Mouse (Mus musculus): ENCODE data around the gene Ache. TPM values are rescaled to one million over a fixed set of nuclear protein-coding genes. Genes with fewer than 3 reads are reported as not detected.
"Not testable (repeated sequence)": the region's sequence is repeated elsewhere in the genome, so short reads cannot be mapped to it uniquely, and the experiment has no call there.

Ache gene
- polyA plus RNA-seq (2016; fragmentation: Nextera tagmentation; extraction: Ambion mirVana), result 23.4 and 26.2 TPM in 2 replicates

DNA sequence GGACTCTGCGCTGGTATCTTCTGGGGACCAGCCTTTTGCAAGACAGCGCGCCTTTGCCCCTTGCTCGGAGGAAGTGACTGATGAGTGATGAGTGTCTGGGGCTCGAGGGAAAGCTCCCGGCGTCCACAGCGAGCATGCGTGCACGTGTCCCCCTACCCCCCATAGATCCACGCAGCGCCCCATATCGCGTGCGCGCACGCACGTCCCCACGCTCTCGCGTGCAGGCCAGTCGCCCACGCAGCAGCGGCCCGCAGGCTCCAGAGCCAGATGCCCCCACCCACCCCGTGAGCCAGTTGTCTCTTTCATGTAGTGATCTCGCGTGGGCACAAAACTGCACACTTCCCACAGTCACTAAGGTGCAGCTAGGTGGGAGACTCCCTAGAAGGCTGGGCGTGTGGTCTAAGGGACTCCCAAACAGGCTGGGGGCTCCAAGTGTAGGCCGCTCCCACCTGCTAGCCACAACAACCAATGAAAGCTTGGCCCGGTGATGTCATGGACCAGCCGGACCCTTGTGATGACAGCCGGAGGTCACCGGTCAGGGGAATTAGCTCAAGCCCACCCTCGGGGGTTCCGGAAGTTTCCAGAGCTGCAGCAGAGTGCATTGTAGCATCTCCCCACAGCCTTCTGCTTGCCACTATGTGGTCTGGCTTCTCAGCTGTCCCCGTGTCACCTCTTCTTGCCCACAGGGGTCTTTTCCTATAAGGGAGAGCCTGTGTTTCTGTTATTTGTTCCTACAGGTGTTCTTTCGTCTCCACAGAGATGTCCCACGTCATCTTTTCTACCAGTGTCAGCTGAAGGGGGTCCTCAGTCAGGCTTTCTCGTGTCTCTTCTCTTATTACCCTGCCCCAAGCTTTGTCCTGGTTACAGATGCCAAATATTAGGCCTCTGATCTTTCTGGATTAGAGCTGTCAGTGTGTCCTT, at the start of gene Ache:
Gene Ache, plus strand, starts transcription at position 488 of the 921 bp plus-strand sequence.
- peak within 1 kb of the TSS; percentile 100 for H3K4me2 ChIP-seq
- ATAC-seq, result no peak
- H3K27ac ChIP-seq, result peak within 1 kb of the TSS; percentile 100
- H3K9ac ChIP-seq, result peak within 1 kb of the TSS; percentile 91
- 2% methylated on average over 40 of the region's 40 CpGs for WGBS (ENCODE audit: insufficient replicate concordance)
- H3K4me1 ChIP-seq, result peaks cover 60% of the 10 kb centered on the region
- peaks cover 11% of the 10 kb centered on the region for H3K36me3 ChIP-seq
- H3K4me3 ChIP-seq, result peak within 1 kb of the TSS; percentile 77
- H3K27me3 ChIP-seq (replicated peaks), result peaks cover 41% of the 10 kb centered on the region
- no peaks in the 10 kb centered on the region for H3K9me3 ChIP-seq (replicated peaks)

DNA sequence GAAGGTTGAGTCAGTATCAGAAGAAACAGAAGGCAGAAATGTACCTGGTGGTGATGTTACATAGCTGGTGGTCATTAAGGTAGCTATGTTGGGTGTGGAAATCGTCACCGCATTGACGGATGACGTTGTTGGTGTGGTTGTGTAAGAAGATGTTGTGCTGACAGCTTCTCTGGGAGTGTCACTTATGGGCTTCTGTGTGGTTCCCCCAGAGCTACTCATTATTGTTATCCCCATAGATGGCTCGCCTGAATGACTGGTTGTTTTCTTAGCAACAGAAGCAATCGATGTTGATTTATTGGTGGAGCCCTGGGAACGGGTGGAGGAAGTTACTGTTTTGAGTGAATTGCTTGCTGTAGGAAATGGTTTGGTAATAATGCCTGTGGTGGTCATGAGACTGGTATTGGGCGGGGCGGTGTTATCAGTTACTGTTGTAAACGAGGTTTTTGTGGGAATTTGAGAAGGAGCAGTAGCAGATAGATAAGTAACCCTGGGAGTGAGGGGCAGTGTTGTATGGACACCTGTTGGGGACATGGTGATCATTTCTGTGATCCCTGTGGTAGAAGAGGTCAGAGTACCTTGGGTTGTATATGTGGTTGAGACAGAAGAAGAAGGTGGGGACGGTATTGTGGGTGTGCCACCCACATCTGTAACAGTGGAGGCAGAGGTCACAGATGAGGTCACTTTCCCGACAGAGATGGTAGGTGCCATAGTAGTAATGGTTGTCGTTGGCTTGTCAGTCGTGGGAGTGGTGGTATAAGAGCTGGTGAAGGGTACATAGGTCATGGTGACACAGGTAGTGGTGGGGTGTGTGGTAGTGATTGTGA, 23.2 kb upstream of the Ache start:
- Histone ChIP-seq H3K9ac (no peak overlapping the region), H3K27me3 (replicated peaks) (peaks cover 10% of the 10 kb centered on the region), H3K36me3 (no peaks in the 10 kb centered on the region), H3K9me3 (replicated peaks) (no peaks in the 10 kb centered on the region), H3K4me3 (no peak overlapping the region), H3K27ac (no peak overlapping the region), H3K4me1 (peaks cover 13% of the 10 kb centered on the region), H3K4me2 (no peak overlapping the region)
- ATAC-seq, result no peak
- WGBS (ENCODE audit: insufficient replicate concordance), result 45% methylated on average over 14 of the region's 14 CpGs

DNA sequence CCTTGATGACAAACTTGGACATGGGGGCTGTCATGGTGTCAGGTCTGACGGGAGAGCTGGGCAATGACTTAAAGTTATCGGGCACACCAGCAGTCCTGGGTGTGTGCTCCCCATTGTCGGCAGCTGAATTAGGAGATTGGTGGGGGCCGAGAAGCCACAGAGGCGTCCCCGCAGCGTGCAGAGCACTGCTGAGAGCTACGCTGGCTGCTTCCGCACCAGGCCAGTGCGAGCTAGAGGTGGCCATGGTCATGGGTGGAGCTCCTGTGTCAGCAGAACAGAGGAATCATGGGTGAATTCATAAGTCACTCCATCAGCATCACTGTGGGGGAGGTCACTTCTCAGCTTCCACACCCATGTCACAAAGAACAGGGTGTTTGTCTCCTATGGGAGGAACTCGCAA, 22.5 kb upstream of the Ache start:
- H3K4me1 ChIP-seq, result peaks cover 13% of the 10 kb centered on the region
- no peak overlapping the region for H3K9ac ChIP-seq
- peaks cover 10% of the 10 kb centered on the region for H3K27me3 ChIP-seq (replicated peaks)
- H3K4me3 ChIP-seq, result no peak overlapping the region
- no peaks in the 10 kb centered on the region for H3K36me3 ChIP-seq
- WGBS (ENCODE audit: insufficient replicate concordance), result 67% methylated on average over 11 of the region's 11 CpGs
- H3K4me2 ChIP-seq, result no peak overlapping the region
- no peak overlapping the region for H3K27ac ChIP-seq
- H3K9me3 ChIP-seq (replicated peaks), result no peaks in the 10 kb centered on the region
- no peak for ATAC-seq

DNA sequence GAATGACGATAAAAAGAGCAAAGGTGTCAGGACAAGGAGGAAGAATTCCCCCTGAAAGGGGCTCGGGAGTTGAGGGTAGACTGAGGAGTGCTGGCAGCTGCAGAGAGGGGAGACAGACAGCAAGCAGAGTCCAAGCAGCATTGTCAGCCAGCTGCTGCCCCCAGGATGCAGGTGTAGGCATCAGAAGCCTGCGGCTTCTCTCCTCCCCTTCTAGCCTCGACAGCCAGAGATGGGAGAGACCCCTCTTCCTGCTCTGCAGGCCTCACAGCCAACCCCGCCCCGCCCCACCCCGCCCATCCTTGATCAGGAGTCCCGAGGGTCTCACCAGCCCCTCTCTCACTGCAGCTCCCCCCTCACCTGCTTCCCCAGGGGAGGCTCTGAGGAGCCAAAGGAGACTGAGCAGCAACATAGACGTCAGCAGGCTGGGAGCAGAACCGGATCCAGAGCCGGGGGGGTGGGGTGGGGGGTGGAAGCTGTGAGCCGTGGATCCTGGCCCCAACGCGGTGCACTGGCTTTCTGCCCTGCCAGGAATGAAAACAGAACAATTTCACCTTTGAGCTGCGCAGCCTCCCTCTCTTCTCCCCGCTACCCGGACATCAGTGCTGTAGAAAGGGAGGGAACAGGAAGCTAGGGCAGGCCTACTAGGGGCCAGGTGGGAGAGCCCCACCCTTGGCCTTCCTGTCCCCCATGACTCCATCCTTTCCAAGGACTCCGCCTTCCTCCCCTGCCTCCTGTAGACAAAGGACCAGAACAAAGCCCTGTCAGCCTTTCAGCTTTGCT, 19.0 kb upstream of the Ache start:
- Histone ChIP-seq H3K9me3 (replicated peaks) (no peaks in the 10 kb centered on the region), H3K4me2 (no peak overlapping the region), H3K27ac (no peak overlapping the region), H3K9ac (no peak overlapping the region), H3K36me3 (no peaks in the 10 kb centered on the region), H3K27me3 (replicated peaks) (peaks cover 10% of the 10 kb centered on the region), H3K4me1 (peaks cover 13% of the 10 kb centered on the region), H3K4me3 (no peak overlapping the region)
- ATAC-seq, result no peak
- 22% methylated on average over 17 of the region's 18 CpGs for WGBS (ENCODE audit: insufficient replicate concordance)

- H3K4me1 ChIP-seq, result no peaks in the 10 kb centered on the region
- peaks cover 4% of the 10 kb centered on the region; the same call in 1 of the 2 replicates for H3K27me3 ChIP-seq (replicated peaks)
- H3K4me3 ChIP-seq, result no peak overlapping the region
- H3K9ac ChIP-seq, result no peak overlapping the region
- WGBS (ENCODE audit: insufficient replicate concordance), result 55% methylated on average over 18 of the region's 18 CpGs
- H3K9me3 ChIP-seq (replicated peaks), result 0 out of 2 replicates have a peak, but pooled peaks cover 5% of the 10 kb centered on the region
- H3K27ac ChIP-seq, result no peak overlapping the region
- no peak for ATAC-seq
- H3K36me3 ChIP-seq, result no peaks in the 10 kb centered on the region
- no peak overlapping the region for H3K4me2 ChIP-seq
Measured at GRCm38 (mm10) chr5:137277360-137278342, 9.7 kb upstream of the Ache start.

GRCm38 (mm10) chr5:137284411-137284810, 2.9 kb upstream of the Ache start:
- H3K9me3 ChIP-seq (replicated peaks), result not testable (repeated sequence)

GRCm38 (mm10) chr5:137285045-137285444, 2.3 kb upstream of the Ache start:
- Histone ChIP-seq H3K4me2 (no peak overlapping the region), H3K4me1 (peaks cover 37% of the 10 kb centered on the region), H3K4me3 (no peak overlapping the region), H3K36me3 (no peaks in the 10 kb centered on the region), H3K9me3 (replicated peaks) (no peaks in the 10 kb centered on the region), H3K27me3 (replicated peaks) (peaks cover 36% of the 10 kb centered on the region), H3K9ac (no peak overlapping the region), H3K27ac (no peak overlapping the region)
- no peak for ATAC-seq
- WGBS (ENCODE audit: insufficient replicate concordance), result 49% methylated on average over 5 of the region's 5 CpGs

More at GRCm38 (mm10) chr5:137284411-137284810, 2.9 kb upstream of the Ache start:
- not testable (repeated sequence) for ATAC-seq, H3K27ac ChIP-seq, H3K9ac ChIP-seq, H3K36me3 ChIP-seq, H3K4me2 ChIP-seq, H3K4me3 ChIP-seq
- peaks cover 33% of the 10 kb centered on the region for H3K4me1 ChIP-seq
- peaks cover 31% of the 10 kb centered on the region for H3K27me3 ChIP-seq (replicated peaks)
- WGBS (ENCODE audit: insufficient replicate concordance), result 66% methylated on average over 5 of the region's 6 CpGs

- no peak for ATAC-seq
- no peak overlapping the region for H3K9ac ChIP-seq
- H3K4me3 ChIP-seq, result no peak overlapping the region
- H3K27me3 ChIP-seq (replicated peaks), result peaks cover 37% of the 10 kb centered on the region
- H3K36me3 ChIP-seq, result no peaks in the 10 kb centered on the region
- H3K4me2 ChIP-seq, result no peak overlapping the region
- peaks cover 47% of the 10 kb centered on the region for H3K4me1 ChIP-seq
- 39% methylated on average over 7 of the region's 7 CpGs for WGBS (ENCODE audit: insufficient replicate concordance)
- no peaks in the 10 kb centered on the region for H3K9me3 ChIP-seq (replicated peaks)
- no peak overlapping the region for H3K27ac ChIP-seq
Measured at GRCm38 (mm10) chr5:137285986-137286385, 1.3 kb upstream of the Ache start.

DNA sequence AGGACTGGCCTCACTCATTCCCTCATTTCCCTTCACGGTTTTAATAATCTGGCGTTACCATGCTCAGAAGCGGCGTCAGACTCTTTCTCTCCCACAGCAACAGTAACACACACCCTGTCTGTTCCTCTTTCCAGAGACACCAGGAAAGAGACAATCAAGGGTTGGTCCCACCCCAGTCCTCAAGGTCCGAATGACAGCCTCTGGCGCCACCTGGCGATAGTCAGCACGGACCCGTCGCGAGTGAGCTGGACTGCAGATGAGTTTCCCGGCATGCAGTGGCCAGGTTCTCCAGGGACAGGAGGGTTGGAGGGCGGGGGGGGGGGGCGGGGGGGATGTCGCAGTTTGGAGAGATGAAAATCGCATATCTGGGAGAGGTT, 676 bp upstream of the Ache start:
- H3K9ac ChIP-seq, result peak overlapping the region; percentile 91
- H3K4me2 ChIP-seq, result peak overlapping the region; percentile 100
- H3K4me1 ChIP-seq, result peaks cover 53% of the 10 kb centered on the region
- H3K27ac ChIP-seq, result peak overlapping the region; percentile 100
- peaks cover 6% of the 10 kb centered on the region for H3K36me3 ChIP-seq
- peaks cover 40% of the 10 kb centered on the region for H3K27me3 ChIP-seq (replicated peaks)
- no peaks in the 10 kb centered on the region for H3K9me3 ChIP-seq (replicated peaks)
- WGBS (ENCODE audit: insufficient replicate concordance), result under 1% methylated on average over 15 of the region's 16 CpGs
- peak overlapping the region; percentile 77 for H3K4me3 ChIP-seq
- ATAC-seq, result no peak

DNA sequence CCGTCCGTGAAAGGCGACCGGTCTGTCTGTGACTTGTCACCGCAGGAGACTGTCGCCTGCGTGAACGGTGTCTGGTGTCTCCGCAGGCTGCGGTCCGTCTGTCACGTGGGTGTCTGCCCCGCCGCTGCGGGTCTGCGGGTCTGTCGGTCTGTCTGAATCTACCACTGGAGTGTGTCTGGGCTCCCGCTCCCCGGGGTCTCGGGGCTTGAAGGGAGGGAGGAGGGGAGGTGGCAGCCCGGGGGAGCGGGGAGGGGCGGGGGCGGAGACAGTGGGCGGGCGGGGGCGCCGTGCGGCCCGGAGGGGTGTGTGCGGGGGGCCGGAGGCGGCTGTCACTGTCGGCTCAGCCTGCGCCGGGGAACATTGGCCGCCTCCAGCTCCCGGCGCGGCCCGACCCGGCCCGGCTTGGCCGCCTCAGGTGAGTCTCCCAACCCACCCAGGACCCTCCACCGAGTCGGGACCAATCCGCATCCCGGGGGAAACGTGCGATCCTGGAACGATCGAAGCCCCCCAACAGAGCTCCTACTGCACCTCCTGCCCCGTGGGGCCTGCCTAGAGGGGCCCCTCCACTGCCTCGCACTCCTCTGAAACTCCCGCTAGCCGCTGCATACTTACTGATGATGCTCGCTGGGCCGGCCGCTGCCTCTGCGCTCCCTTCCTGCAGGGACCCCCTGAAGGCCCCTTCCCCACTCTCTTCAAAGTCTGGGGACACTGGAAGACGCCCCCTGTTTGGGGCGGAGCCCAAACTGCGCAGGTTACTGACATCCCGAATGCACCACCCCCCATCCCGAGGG, 829 bp downstream of the Ache start:
- peak overlapping the region; percentile 91 for H3K9ac ChIP-seq
- peaks cover 41% of the 10 kb centered on the region for H3K27me3 ChIP-seq (replicated peaks)
- H3K9me3 ChIP-seq (replicated peaks), result no peaks in the 10 kb centered on the region
- H3K36me3 ChIP-seq, result peaks cover 11% of the 10 kb centered on the region
- H3K4me1 ChIP-seq, result peaks cover 68% of the 10 kb centered on the region
- peak overlapping the region; percentile 77 for H3K4me3 ChIP-seq
- peak overlapping the region; percentile 100 for H3K27ac ChIP-seq
- no peak for ATAC-seq
- peak overlapping the region; percentile 100 for H3K4me2 ChIP-seq
- 1% methylated on average over 58 of the region's 65 CpGs for WGBS (ENCODE audit: insufficient replicate concordance)

Measured in liver, embryonic 12.5 days (tissue).